Mouse (Mus musculus) gastrocnemius, adult 18-20 months (tissue): Measurements from ENCODE around the gene Polr2j. TPM values are rescaled to one million over a fixed set of nuclear protein-coding genes. Genes with fewer than 3 reads are reported as not detected.
"Not testable (repeated sequence)": the region's sequence is repeated elsewhere in the genome, so short reads cannot be mapped to it uniquely, and the experiment has no call there.

Experiments used
- DNase-seq: peaks from one replicate; pipeline ENCODE4 v3.0.0; 2021; ENCODE audit warnings: low spot score
- total RNA-seq, 2 experiments: library from RNA; stranded (reverse); gene quantifications; 2 replicates each; pipeline ENCODE4 v1.2.3; 2021

Polr2j gene
- total RNA-seq, 2 experiments from 2014 or later: 65.1 to 72.1 TPM

- no peak for DNase-seq
These were observed 11.9 kb upstream of the Polr2j start for GRCm38 (mm10) chr5:136104511-136104910.

- no peak for DNase-seq
These were observed 7.9 kb upstream of the Polr2j start for GRCm38 (mm10) chr5:136108486-136108885.

DNA sequence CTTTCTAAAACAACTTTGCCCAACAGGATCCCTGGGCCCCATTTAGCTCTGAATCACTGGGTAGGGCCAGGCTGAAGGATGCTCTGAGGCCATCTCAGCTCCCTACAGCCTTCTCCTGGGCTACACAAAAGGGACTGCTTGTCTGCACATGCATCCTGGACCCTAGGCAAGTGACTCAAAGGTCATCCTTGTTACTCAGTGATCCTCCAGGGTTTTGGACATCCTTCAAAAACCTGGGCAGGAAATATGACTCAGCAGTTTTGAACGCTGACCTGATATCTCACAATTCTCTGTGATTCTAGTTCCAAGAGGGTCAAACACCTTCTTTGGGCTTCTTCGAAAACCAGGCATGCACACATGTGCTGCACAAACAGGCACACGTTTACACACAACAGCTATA lies 7.4 kb upstream of the Polr2j start:
- DNase-seq: no peak

DNA sequence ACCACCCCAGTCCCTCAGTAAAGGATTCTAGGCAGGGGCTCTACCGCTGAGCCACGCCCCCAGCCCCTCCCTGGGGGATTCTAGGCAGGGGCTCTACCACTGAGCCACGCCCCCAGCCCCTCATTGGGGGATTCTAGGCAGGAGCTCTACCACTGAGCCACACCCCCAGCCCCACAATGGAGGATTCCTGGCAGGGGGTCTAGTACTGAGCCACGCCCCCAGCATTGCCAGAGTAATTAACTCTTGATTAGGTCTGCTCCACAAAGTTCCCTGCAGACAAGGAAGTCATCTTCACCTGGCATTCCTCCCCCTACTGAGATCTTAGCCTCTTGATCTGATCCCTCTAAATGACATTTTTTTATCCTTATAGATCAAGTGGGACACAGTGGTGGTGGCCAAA lies 2.9 kb upstream of the Polr2j start:
- not testable (repeated sequence) for DNase-seq

- no peak for DNase-seq
These were observed 317 bp downstream of the Polr2j start for GRCm38 (mm10) chr5:136116784-136117112.

- no peak for DNase-seq
These were observed 5.7 kb downstream of the Polr2j start for GRCm38 (mm10) chr5:136122165-136122564.

- peak; percentile 97 for DNase-seq
These were observed 19.3 kb downstream of the Polr2j start, which contains the start of the genes Lrwd1 and Alkbh4 for GRCm38 (mm10) chr5:136135571-136136291. Gene Lrwd1 (minus strand): TSS chr5:136136074. Gene Alkbh4 (plus strand): TSS chr5:136136146.

GRCm38 (mm10) chr5:136136292-136136990 lies 20.0 kb downstream of the Polr2j start:
- DNase-seq: no peak

GRCm38 (mm10) chr5:136137658-136138274 lies 21.3 kb downstream of the Polr2j start:
- DNase-seq: no peak

DNA sequence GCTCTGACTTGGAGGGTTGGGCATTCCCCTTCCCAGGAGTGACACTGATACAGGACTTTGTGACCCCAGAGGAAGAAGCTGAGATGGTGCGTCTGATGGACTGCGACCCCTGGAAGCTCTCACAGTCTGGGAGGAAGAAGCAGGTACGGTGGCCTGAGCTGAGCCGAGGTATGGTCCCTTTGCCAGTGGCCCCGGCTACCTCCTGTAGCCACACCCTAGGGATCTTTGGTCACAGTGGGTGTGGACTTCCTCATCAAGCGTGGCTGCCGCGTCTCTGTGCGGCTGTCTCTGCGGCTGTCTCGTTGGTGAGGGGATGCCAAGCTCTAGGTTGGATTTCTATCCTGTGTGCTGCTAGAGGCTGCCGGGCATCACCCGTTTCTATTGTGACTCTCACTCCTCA lies 23.0 kb downstream of the Polr2j start:
- no peak for DNase-seq

DNA sequence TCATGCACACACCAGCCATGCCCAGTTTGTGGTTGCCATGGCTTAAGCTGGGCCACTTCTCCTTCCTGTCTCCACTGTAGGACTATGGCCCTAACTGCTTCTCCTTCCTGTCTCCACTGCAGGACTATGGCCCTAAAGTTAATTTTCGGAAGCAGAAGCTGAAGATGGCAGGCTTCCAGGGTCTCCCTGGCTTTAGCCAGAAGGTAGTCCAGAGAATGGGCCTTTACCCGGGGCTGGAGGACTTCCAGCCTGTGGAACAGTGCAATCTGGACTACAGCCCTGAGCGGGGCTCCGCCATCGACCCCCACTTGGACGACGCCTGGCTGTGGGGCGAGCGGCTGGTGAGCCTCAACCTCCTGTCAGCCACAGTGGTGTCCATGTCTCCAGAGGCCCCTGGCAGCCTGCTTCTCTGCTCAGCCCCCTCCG lies 23.6 kb downstream of the Polr2j start:
- DNase-seq: no peak

DNA sequence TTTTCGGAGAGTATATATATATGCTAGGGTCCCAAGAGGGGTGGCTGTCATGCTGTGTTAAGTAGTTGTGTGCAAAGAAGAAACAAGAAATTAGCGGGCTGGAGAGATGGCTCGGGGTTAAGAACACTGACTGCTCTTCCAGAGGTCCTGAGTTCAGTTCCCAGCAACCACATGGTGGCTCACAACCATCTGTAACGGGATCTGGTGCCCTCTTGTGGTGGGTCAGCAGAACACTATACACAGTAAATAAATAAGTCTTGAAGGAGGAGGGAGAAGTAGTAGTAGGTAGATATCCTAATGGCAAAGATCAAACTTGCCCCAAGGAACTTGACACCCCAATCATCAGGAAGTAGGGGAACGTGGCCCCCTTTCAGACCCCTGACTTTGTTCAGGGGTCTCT lies 26.3 kb downstream of the Polr2j start:
- no peak for DNase-seq

DNA sequence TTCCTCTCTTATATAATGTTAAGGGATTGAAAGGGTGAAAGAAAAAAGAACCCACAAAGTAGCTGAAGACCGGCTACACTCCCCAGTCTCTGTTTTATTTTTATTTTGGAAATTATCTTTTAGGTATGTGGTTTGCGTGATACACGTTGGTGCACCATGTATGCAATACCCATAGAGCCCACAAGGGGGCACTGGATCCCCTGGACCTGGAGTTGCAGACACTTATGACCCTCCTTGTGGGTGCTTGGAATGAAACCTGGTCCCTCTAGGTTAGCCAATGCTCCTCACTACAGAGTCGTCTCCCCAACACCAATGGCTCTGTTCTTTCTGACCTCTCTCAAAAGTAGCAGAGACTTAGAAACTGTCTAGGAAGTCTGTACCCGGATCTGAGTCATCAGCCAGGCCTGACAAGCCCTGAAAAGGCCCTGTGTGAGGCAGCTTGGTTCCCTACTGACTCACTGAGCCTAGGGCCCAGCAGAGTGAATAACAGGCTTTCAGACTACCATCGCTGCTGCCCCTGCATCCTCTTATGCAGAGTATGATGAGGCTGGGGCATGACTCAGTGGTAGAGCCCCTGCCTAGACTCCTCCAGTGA lies 26.8 kb downstream of the Polr2j start:
- no peak for DNase-seq

GRCm38 (mm10) chr5:136144606-136145430 lies 28.4 kb downstream of the Polr2j start:
- DNase-seq: no peak

DNA sequence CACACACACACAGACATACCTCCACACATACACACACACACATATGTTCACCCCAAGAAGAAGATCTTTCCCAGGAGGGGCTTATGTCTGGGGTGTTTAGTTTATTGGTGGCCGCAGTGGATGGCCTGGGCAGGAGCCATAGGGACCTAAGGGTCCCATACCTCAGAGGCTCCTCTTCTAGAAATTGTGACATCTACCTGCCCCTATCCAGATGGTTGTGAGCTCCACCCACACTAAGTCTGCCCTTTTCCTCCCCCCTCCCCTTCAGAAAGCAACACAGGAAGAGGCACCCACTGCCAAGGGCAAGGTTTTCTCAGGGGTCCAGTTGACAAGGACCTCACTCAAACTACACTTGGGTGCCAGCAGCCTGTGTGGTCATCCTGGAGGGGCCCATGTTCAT lies 30.5 kb downstream of the Polr2j start:
- no peak for DNase-seq

DNA sequence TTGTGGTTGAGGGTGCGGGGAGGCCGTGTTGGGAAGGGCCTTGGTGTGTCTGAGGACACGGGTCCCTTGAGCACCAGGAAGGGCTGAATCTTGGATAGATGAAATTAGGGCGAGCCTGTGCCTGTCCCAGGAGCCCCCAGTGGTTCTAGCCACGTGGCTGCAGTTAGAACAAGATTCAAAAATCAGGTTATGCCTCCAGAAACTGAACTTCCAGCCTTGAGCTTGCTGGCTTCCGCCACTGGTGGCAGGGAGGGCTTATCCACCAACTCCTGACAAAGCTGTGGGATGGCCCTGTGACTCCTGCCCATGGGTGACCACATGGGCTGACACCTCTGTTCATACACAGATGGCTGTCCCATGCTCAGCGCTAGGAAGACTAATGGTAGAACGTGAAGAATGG lies 31.3 kb downstream of the Polr2j start:
- no peak for DNase-seq

GRCm38 (mm10) chr5:136149134-136149576 lies 32.7 kb downstream of the Polr2j start:
- DNase-seq: not testable (repeated sequence)

DNA sequence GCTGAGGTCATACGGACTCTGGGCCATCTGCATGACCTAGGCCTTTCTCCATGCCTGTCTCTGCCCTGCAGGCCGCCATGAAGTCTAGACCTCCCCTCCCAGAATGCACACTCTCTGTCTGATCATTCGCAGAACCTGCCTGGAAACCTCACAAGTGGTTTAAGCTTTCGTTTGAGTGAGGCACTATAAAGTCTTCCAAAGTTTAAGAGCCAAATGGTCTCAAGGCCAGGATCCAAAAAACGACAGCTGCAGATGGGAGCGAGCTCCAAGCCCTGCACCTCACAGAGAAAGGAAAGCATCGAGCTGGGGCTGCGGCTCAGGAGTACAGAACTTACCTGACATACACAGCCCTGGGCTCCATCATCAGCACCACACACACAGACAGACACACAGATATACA lies 35.9 kb downstream of the Polr2j start:
- peak; percentile 32 for DNase-seq

- DNase-seq: peak; percentile 30
These were observed 39.0 kb downstream of the Polr2j start for GRCm38 (mm10) chr5:136155399-136155798.

- DNase-seq: peak; percentile 80
These were observed 43.7 kb downstream of the Polr2j start for GRCm38 (mm10) chr5:136160084-136160483.

DNA sequence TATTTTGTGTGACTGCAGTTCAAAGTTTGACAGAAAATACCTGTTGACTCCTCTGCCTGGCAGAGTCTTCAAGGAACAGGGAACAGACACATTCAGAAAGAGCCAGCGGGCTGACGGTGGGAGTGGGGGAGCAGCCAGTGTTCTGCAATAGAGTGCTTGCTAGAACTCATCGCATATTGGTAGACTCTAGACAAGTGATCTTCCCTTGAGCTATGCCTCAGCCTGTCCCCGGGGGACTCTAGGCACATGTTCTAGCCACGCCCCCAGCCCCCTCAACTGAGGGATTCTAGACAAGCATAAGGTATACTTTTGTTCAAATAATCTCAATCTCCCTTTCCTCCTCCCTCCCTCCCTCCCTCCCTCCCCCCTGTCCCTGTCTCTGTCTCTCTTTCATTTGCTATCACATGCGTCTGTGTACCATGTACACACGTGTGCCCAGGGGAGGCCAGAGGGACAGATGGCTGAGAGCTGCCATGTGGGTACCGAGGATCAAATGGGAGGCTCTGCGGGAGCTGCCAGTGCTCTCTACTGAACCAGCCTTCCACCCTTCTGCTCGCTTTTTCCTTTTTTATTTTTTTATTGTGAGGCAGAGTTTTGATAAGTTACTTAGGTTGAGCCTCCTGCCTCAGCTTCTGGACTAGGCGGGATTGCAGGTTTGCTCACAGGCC lies 47.5 kb downstream of the Polr2j start:
- DNase-seq: no peak
